Mouse (Mus musculus): ENCODE measurements around the gene Adamts9.

Adamts9 gene

GRCm38 (mm10) chr6:92943057-92943781 lies at the start of gene Adamts9:
Gene Adamts9, minus strand, starts transcription at chr6:92943492.
- DNase-seq: peak; percentile 90 to 96

- DNase-seq: no peak
These were observed 48.3 kb upstream of the Adamts9 start for GRCm38 (mm10) chr6:92991616-92992015.

- DNase-seq: no peak
These were observed 45.3 kb upstream of the Adamts9 start for GRCm38 (mm10) chr6:92988620-92988998.

GRCm38 (mm10) chr6:92987846-92988619 lies 44.7 kb upstream of the Adamts9 start:
- DNase-seq: peak; percentile 36 to 53

GRCm38 (mm10) chr6:92987366-92987765 lies 44.1 kb upstream of the Adamts9 start:
- no peak for DNase-seq

- peak; percentile 48 to 77 for DNase-seq
These were observed 40.1 kb upstream of the Adamts9 start for GRCm38 (mm10) chr6:92983421-92983820.

- no peak for DNase-seq
These were observed 38.3 kb upstream of the Adamts9 start for GRCm38 (mm10) chr6:92981451-92982186.

- DNase-seq: no peak
These were observed 30.0 kb upstream of the Adamts9 start for GRCm38 (mm10) chr6:92973340-92973739.

GRCm38 (mm10) chr6:92968718-92969117 lies 25.4 kb upstream of the Adamts9 start:
- no peak for DNase-seq

GRCm38 (mm10) chr6:92968216-92968615 lies 24.9 kb upstream of the Adamts9 start:
- DNase-seq: peak; percentile 28 to 55

- DNase-seq: no peak
These were observed 19.7 kb upstream of the Adamts9 start for GRCm38 (mm10) chr6:92962966-92963365.

- no peak for DNase-seq
These were observed 17.7 kb upstream of the Adamts9 start for GRCm38 (mm10) chr6:92960997-92961396.

- DNase-seq: no peak
These were observed 16.1 kb upstream of the Adamts9 start for GRCm38 (mm10) chr6:92959416-92959815.

GRCm38 (mm10) chr6:92947337-92948042 lies 4.2 kb upstream of the Adamts9 start:
- DNase-seq: no peak

- peak; percentile 57 to 64 for DNase-seq
These were observed 1.4 kb upstream of the Adamts9 start for GRCm38 (mm10) chr6:92944711-92945110.

GRCm38 (mm10) chr6:92944048-92944685 lies 875 bp upstream of the Adamts9 start:
- DNase-seq: no peak

- DNase-seq: peak; percentile 31 to 44
These were observed 1.4 kb downstream of the Adamts9 start for GRCm38 (mm10) chr6:92941756-92942420.

- DNase-seq: peak; percentile 91 to 95
These were observed 2.0 kb downstream of the Adamts9 start for GRCm38 (mm10) chr6:92941281-92941731.

- peak; percentile 47 to 53 for DNase-seq
These were observed 2.8 kb downstream of the Adamts9 start for GRCm38 (mm10) chr6:92940191-92941131.

- DNase-seq: no peak
These were observed 15.0 kb downstream of the Adamts9 start for GRCm38 (mm10) chr6:92928261-92928660.
